Mouse (Mus musculus) brain, embryonic 14.5 days (tissue): ENCODE results near the gene Kcnq1. TPM values are rescaled to one million over a fixed set of nuclear protein-coding genes. Genes with fewer than 3 reads are reported as not detected.

ENCODE experiments used
- DNase-seq: peaks from one replicate; pipeline ENCODE4 v3.0.0-alpha.2; 2011; ENCODE audit warnings: low read depth
- CTCF ChIP-seq: fragments of 200-500 bp; IDR thresholded peaks from 2 replicates; pipeline ENCODE4 v1.5.1; 2012; ENCODE audit warnings: inconsistent platforms, mild to moderate bottlenecking, moderate library complexity, borderline replicate concordance; ENCODE audit not compliant: insufficient read depth, insufficient read length; ENCODE audit errors: extremely low read depth
- POLR2A ChIP-seq: fragments of 200-500 bp; IDR thresholded peaks from 2 replicates; pipeline ENCODE4 v1.6.1; 2012; ENCODE audit warnings: mild to moderate bottlenecking, inconsistent platforms, borderline replicate concordance; ENCODE audit not compliant: poor library complexity, insufficient read depth, insufficient read length, severe bottlenecking; ENCODE audit errors: extremely low read depth
- polyA plus RNA-seq: library from polyadenylated mRNA; depleted of rRNA; stranded (reverse); fragments of >200 nt; gene quantifications from 2 replicates; pipeline ENCODE4 v1.2.3, GENCODE M21; 2012

The Kcnq1 gene
- polyA plus RNA-seq, 1 experiment = 1.2 TPM

DNA sequence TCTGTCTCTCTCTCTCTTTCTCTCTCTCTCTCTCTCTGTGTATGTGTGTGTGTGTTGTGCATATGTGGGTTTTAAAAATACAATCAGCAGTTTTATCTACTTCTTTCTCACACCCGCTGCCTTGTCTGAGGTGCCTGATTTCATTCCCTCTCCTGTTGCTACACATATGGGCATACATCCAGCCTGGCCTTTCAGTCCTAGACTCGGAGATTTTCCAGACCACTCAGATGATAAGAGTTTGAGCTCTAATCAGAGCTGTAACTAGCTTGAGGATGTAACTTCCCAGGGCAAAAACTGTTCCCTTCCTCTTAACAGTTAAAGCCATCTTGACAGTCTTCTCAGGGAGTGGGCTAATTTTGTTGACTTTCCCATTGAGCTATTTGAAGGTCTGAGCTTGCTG, 265.2 kb downstream of the Kcnq1 start:
- no peak for DNase-seq
- TF ChIP-seq POLR2A = no peak
- TF ChIP-seq CTCF = no peak

DNA sequence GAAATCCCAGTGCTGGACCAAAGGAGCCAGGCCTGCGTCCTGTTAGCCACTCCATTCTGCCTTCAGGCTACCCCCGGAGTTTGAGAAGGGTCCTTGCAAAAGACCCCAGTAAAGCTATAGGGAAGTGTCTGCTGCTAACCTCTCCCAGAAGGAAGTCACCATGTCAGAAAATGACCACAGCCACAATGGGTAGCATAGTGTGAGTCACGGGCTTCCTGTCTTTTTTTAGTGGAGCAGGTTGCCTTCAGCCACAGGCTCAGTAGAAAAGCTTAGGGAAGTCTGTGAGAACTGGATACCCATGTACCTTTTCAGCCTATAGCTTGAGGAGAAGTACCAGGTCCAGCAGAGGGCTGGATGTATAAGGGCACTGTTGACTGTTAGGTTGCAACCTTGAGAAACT, 267.1 kb downstream of the Kcnq1 start:
- no peak for DNase-seq
- TF ChIP-seq CTCF (no peak), POLR2A (no peak)

DNA sequence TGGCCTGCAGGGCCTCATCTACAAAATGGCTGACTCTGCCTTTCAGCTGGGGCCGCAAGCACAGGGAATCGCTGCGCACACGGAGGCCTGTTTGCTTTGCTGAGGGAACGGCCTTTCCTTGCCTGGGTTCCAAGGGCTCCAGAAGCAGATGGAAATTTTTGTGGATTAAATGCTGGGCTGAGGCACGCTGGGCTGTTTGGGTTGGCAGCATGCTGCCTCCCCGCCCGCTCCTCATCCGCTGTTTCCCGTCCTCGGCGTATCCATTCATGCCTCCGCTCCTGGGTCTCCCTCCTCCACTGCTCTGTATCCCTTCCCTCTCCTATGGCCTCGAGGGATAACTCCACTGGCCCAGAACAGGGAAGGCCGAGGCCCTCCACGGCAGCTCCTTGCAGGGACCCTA, 269.8 kb downstream of the Kcnq1 start:
- DNase-seq = peak; percentile 15

DNA sequence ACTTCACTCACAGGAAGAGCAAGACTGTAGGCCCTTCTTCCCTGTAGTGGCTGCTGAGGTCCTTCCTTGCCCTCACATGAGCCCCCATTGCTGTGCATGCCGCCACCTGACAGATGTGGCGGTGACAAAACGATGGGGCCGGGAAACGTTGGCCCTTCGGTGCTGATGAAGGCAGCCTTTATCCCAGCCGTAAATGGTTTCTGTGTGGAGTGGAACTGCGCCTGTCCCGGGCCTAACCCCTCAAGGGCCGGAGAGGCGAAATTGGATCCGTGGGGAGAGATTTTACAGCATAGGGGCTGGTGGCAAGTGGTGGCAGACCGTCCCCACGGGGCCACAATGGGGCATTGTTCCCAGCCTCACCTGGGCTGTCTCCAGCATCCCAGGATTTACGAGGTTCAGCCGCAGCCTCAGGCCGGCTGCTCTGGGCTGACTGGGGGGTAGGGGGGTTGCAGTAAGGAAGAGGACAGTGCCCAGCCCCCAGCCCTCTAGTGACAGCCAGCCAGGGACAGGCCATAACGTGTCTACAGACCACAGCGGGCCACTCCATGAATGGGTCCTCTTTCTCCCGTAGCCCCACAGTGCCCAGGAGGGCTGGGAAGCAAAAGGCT, 274.4 kb downstream of the Kcnq1 start:
- TF ChIP-seq CTCF (no peak), POLR2A (no peak)
- DNase-seq = no peak

More for the DNA sequence above, 269.8 kb downstream of the Kcnq1 start:
- no peak for TF ChIP-seq CTCF
- TF ChIP-seq POLR2A = no peak

DNA sequence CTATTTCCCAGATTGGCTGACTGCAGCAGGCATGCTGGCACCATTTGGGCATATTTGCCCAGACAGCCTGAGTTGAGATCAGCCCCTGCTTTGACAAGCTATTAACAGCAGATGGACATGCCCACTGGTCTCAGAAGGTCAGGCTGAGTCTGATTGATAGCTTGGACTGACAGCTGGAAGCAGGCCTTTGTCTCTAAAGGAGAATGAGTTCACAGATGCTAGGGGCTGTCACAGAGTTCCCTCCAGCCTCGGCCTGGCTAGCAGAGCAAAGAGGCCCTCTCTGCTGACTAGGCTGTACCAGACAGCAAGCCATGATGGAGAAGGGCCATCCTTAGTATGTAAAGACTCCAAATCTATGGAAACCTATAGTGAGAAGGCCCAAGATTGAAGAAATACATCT, 280.5 kb downstream of the Kcnq1 start:
- TF ChIP-seq CTCF = no peak
- TF ChIP-seq POLR2A = no peak
- DNase-seq = peak; percentile 42

DNA sequence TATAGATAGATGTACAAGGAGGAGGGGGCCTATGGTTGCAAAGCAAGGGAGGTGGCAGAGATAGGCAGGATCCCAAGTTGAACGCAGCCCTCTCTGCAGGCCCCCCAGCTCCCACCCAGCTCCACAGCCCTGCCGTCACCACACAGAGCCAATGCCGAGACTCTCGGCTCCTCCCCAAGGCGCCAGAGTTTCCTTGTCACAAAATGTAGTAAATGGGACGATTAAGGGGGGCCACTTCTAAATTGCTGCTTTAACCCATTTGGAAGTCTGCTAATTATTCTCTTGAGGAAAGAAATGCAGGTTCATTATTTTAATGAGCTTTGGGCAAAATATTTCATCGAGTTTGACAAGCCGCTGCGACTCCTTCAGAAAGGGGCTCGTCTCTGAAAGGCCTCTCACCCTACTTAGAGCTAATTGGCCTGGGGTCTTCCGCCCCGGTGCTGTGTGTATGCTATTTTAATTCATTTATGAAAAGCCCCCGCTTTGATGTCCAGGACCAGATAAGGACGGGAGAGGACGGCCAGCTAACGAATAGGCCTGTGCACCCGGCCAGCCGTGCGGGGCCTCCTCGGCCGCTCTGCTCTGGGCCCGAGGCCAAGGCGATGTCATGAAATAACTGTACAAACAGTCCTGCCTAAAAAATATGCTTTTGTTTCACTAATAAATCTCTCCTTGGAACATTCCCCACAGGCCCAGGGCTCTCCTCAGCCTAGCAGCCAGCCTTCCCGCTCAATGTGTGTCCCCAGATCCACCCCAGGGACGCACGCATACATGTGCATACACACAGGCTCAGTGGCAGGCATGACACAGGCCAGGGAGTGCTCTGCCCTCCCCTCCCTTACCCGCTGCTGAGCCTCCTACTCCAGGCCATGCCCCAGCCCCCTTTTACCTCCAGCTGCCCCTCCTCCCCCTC, 282.9 kb downstream of the Kcnq1 start:
- no peak for TF ChIP-seq POLR2A
- TF ChIP-seq CTCF = no peak
- DNase-seq = peak; percentile 92

DNA sequence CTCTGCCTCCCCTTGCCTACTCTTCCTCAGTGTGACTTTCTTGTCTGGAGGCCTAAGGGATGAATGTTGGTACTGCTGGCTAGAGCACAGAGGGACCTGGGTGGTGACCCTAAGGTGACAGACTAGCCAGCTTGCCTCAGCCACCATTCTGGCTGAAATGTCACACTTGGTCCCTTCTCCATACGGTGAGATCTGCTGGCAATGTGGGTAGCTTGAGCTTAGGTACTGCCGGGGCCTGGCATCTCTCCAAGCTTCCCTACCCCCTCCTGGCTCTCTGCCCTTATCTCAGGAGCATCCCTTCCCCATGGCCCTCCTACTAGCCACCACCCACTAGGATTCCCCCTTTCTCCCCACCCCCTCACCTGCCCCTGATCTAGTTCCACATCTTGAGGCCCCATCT, 283.7 kb downstream of the Kcnq1 start:
- peak; percentile 79 for DNase-seq
- TF ChIP-seq CTCF (no peak), POLR2A (no peak)

DNA sequence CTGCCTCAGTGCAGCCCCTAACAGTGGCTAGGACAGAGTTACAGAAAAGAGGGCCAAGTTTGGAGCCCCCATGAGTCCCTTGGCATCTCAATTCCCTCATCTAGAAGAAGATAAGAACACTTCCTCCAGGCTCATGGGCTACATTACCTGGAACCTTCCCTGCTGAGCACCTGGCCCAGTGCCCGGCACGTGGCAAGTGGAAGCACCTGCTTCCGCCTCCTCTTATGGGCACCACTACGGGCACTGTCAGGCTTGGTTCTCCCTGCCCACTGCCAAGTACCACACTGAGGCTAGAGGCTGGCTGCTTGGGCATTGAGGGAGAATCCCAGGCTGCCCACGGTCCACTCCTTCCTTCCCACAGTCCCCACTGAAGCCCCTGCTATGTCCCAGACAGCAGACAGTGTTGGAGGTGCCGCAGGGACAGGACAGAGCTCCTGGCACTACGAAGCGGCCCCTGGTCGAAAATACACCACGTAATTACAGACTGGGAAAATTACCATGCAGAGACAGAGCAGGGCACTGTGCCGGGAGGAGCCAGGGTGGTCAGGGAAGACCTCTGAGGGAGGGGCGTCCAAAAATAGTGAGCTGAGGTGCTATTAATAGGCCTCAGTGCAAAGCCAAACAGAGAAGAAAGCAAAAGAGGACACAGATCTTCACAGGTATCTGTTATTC, 284.3 kb downstream of the Kcnq1 start:
- peak; percentile 30 for DNase-seq
- no peak for TF ChIP-seq CTCF
- TF ChIP-seq POLR2A = no peak

DNA sequence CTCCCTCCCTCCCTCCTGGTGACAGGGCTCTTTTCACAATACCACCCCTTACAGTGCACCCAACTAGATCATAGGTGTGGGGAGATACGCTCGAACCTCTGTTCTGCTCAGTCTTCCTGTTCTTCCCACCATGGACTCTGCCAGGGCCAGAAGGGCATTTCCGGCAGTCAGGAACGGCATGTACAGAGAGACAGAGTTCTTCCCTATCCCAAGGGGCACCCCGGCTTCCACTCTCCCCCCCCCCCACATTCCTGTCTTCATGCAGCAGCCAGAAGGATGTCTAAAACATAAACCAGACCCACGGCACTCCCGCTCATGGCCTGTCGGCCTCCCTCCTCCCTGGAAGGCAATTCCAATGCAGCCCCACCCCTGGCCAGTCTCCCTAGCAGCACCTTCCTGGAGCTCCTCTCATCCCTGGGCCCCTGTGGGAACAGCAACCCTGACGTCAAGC, 289.0 kb downstream of the Kcnq1 start:
- DNase-seq = no peak
- TF ChIP-seq POLR2A (no peak), CTCF (no peak)

DNA sequence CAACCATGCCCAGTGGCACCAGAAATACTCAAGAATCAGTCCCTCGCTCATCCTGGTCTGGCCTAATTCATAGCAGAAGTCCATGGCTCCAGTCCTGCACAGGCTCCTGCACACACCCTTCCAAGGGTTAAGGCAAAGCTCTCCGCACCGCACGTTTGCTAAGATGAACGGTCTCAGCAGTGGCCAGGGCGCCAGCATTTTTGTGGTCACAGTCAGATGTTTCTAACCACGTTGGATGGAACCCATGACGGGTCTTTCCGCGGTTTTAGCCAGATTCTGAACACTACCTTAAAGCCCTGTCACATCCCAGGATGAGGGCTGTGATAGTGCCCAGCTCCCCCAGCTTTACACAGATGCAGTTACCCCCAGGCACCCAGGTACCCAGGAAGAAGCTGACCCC, 293.6 kb downstream of the Kcnq1 start:
- DNase-seq = no peak
- TF ChIP-seq CTCF (no peak), POLR2A (no peak)

DNA sequence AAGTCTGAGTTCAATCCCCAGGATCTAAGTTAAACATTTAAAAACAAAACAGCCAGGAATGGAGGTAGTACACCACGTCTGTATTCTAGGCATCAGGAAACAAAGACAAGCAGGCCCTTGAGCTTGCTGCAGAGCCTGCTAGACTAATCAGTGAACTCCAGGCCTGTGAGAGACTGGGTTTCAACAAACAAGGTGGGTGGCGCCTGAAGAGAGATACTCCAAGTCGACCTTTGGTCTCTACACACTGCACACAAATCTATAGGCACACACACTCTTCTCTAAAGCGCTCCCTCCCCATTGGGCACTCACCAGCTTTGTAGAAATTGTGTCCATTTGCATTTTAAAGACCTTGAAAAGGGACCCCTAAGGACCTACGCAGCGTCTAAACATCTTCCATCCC, 294.4 kb downstream of the Kcnq1 start:
- DNase-seq = peak; percentile 19
- no peak for TF ChIP-seq CTCF
- TF ChIP-seq POLR2A = no peak

DNA sequence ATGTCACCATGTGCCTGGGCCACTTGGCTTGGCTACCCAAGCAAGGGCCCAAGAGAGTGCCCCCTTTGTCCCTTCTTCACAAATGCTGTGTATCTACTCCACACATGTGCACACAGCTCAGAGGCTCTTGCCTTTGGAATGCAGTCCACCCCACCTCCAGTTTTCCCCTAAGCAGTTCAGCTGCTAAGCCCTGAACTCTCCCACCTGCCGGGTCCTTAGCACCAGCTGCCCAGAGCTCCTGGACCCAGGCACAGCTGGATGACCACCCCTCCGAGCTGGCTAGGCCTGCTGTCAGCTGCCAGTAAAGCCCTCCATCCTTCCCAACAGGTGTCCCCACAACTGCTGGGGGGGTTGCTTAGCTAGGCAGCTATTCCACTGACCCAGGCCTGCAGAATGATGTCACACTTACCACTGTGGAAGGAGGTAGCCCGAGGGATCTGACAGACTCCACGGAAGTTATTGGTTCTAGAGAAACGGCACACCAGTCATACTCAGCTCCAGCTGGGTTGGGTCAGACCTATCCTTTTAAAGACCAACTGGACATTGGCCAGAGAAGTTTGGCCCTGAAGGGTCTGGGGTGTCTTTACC, 295.4 kb downstream of the Kcnq1 start:
- TF ChIP-seq CTCF (no peak), POLR2A (no peak)
- DNase-seq = no peak
